Mouse (Mus musculus): ENCODE measurements around the gene Kif6. TPM values are rescaled to one million over a fixed set of nuclear protein-coding genes. Genes with fewer than 3 reads are reported as not detected.

The Kif6 gene
- total RNA-seq, 2 experiments from 2014 or later: 1.4 to 2.2 TPM

DNA sequence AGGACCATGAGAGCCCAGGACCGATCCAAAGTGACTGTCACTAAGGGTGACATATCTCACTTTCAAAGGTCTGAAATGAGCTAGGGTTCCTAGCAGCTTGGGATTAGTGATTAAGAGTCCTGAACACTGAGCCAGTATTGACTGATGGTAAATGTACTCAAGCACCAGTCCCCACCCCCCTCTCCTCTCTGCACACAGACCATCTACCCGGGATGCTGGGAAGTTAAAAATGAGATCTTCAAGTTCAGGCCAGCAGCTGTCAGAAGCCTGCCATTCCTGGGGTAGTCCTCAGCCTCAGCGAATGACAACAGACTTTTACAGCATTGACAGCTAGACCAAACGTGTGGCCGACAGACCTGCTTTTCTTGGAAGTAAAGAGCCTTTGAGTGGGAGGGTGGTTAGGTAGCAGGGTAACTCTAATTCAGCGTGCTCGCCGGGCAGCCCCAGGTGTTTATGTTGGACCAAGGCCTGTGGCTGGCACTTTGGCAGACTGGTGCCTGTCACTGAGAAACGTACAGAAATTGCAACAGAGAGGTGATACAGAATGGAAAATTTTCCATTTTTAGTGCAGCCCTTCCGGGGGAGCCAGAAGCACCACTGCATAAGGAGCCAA, 156.9 kb downstream of the Kif6 start:
- no peak for DNase-seq (ENCODE audit: low spot score in 2 of 2)
- intact Hi-C loops (cut with DNase I): no loop called here

GRCm38 (mm10) chr17:49777115-49777839, 162.3 kb downstream of the Kif6 start:
- intact Hi-C loops (cut with DNase I): no loop called here

GRCm38 (mm10) chr17:49779066-49779465, 164.1 kb downstream of the Kif6 start:
- DNase-seq (ENCODE audit: low spot score in 2 of 2): no peak
- intact Hi-C loops (cut with DNase I): no loop called here

More at GRCm38 (mm10) chr17:49777115-49777839, 162.3 kb downstream of the Kif6 start:
- DNase-seq (ENCODE audit: low spot score in 2 of 2): no peak

DNA sequence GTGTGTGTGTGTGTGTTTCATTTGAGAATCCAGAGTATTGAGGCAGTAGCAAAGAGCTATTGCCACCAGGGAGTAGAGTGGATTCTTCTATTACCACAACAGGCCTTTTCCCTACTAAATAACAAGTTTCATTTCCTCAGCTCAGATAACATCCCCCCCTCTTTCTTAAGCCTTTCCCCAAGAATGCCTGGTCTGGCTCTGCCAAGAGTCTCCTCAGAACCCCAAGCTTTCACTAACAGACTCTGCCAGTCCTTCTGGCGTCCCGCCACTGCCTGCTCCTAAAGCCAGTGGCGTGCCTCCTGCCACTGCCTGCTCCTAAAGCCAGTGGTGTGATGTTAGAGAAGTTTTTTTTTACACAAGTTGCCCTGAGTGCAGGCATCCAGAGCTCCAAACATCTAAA, 164.6 kb downstream of the Kif6 start:
- peak in 1 of 2 experiments; percentile 20 for DNase-seq (ENCODE audit: low spot score in 2 of 2)
- intact Hi-C loops (cut with DNase I): no loop called here

- no peak for DNase-seq (ENCODE audit: low spot score in 2 of 2)
- intact Hi-C loops (cut with DNase I): no loop called here
Measured at GRCm38 (mm10) chr17:49785851-49786250, 170.9 kb downstream of the Kif6 start.

DNA sequence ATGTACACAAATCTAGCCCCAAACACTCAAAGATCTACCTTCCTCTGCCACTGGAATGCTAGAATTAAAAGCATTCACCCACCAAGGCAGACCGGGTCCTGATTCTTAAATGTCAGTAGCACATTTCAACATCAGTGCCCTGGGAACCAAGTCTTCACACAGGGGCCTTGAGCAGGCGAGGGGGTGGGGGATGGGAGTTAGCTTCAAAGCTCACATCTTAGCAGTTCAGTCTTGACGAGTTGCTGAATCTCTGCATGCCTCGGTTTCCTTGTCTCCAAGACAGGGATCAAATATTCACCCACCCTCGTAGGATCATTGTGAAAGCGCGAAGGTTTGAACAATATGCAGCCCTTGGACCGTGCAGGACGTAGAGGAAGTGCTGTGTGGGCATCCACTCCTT, 172.4 kb downstream of the Kif6 start:
- DNase-seq (ENCODE audit: low spot score in 2 of 2): no peak
- intact Hi-C loops (cut with DNase I): no loop called here

- intact Hi-C loops (cut with DNase I): no loop called here
Measured at GRCm38 (mm10) chr17:49788187-49788974, 173.4 kb downstream of the Kif6 start.

DNA sequence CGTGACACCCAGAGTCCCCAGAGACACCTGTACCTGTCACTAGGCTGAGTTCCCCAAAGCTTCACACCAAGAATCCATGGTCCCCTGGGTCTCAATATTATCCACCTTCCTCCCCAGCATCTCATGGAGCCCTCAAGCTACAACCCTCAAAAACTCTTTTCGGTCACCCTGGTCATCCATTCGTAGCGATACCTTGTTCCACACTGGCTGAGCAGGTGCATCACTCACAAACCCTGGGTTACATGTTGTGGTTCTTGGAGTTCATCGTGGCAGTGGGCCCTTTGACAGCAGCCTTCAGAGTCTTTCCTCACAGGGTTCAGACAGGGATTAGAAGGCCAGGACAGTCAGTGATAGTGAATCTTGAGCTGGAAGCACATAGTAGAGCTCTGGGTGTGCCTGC, 176.6 kb downstream of the Kif6 start:
- DNase-seq (ENCODE audit: low spot score in 2 of 2): no peak
- intact Hi-C loops (cut with DNase I): no loop called here

More at GRCm38 (mm10) chr17:49788187-49788974, 173.4 kb downstream of the Kif6 start:
- DNase-seq (ENCODE audit: low spot score in 2 of 2): no peak

DNA sequence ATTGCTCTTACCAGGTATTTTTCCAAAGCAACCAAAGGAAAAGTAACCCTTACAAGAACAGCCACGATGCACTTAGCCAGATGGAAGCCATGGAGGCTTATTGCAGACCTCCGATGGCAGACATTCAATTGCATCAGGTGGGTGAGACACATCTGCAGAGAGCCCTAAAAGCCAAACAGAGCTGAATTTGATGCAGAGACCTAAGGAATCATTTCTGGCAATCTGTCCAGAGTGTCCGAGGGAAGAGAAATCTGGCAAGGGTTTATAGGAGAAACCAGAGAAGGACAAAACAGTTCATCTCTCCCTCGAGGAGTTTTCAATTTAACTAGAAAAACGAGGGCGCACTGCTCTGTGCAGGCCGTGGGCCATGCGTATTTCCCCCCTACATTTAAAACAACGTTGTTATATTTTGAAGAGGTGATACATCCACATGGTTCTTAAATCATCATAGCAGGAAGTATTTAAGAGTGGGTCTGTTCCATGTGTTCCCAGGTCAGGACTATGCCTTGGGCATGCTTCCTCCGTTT, 177.3 kb downstream of the Kif6 start:
- intact Hi-C loops (cut with DNase I): no loop called here
- no peak for DNase-seq (ENCODE audit: low spot score in 2 of 2)

DNA sequence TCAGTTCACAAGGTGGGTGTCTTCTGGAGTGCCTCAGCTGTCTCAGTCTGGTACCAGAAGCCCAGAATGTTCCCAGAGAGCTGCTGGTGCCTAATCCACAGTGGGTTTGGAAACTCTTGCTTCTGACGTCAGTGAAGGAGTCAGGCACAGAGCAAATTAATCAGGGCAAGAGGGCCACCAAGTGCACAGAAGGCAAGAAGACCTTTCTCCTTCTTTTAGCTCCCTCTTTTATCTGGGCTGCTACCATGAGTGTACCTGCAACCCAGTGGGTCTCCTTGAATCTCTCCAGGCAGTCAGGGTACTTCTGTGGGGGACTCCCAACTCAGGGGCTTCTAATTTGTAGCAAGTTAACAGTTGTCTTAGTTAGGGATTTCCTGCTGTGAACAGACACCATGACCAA, 178.0 kb downstream of the Kif6 start:
- DNase-seq (ENCODE audit: low spot score in 2 of 2): no peak
- intact Hi-C loops (cut with DNase I): no loop called here

- DNase-seq (ENCODE audit: low spot score in 2 of 2): no peak
- intact Hi-C loops (cut with DNase I): no loop called here
Measured at GRCm38 (mm10) chr17:49793965-49794364, 179.0 kb downstream of the Kif6 start.

- DNase-seq (ENCODE audit: low spot score in 2 of 2): no peak
- intact Hi-C loops (cut with DNase I): no loop called here
Measured at GRCm38 (mm10) chr17:49795241-49795640, 180.3 kb downstream of the Kif6 start.

DNA sequence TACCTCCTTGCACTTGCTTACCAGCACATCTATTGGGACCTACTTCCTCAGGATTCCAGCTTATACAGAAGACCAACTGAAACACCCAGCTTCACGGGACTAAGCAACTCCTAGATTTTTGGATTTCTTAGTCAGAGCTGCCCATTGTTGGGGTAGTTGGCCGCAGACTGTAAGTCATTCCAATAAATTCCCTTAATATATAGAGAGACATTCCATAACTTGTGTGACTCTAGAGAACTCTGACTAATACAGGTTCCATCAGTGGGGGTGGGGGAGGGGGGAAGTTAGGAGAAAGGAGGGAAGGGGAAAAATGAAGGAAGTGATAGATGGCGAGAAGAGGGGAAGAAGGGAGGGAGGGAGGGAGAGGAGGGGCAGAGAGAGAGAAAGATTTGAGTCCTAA, 181.2 kb downstream of the Kif6 start:
- intact Hi-C loops (cut with DNase I): no loop called here
- no peak for DNase-seq (ENCODE audit: low spot score in 2 of 2)

- intact Hi-C loops (cut with DNase I): no loop called here
- DNase-seq (ENCODE audit: low spot score in 2 of 2): no peak
Measured at GRCm38 (mm10) chr17:49799168-49799567, 184.2 kb downstream of the Kif6 start.

- DNase-seq (ENCODE audit: low spot score in 2 of 2): no peak
Measured at GRCm38 (mm10) chr17:49800157-49800556, 185.2 kb downstream of the Kif6 start.

DNA sequence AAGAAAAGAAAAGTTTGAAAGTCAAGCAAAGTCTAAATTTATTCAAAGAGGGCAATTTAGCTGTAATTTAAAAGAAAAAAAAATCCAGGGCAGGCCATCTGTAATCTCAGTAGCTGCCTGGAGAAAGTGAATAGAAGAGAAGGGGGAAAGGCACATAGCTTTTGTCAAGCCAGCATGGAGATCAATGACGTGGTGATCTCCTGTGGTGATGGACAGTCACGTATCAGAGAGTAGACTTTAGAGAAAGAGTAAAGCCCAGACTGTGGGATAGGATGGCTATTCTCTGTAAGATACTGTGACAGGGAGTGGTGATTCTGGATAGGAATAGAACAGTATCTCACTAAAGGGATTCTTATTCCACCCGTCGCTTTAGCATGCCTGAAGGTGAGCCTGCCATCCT, 192.5 kb downstream of the Kif6 start:
- intact Hi-C loops (cut with DNase I): no loop called here
- DNase-seq (ENCODE audit: low spot score in 2 of 2): no peak

More at GRCm38 (mm10) chr17:49800157-49800556, 185.2 kb downstream of the Kif6 start:
- intact Hi-C loops (cut with DNase I): no loop called here

GRCm38 (mm10) chr17:49808712-49809343, 193.9 kb downstream of the Kif6 start:
- intact Hi-C loops (cut with DNase I): no loop called here
- DNase-seq (ENCODE audit: low spot score in 2 of 2): no peak

DNA sequence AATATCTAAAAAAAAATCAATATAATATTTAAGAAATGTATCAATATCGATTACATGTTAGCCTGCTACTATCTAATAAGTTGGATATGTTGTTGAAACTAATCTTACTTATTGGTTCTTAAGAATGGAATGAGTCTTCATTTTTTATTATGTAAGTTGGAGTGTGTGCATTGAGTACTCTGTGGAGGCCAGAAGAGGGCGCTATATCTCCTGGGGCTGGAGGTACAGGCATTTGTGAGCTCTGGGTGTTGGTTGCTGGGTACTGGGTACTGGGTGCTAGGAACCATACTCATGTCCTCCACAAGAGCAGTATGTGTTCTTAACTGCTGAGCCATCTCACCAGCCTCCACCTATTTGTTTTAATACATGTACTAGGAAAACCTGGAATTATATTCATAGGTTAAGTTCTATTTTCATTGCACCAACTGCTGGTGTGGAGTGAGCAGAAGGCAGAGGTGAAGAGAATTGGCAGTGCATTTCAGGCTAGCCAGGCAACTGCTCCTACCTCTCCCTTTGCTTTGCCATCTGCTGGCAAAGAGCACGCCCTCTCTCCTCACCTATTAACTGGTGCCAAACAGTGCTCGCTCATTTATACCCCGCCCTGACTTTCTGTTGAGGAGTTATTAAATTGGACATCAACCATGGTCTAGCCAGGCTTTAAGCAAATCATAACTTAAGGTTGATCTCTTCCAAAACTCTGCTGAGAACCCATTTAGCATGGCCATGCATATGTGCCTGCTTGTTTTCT, 199.1 kb downstream of the Kif6 start:
- intact Hi-C loops (cut with DNase I): no loop called here
- DNase-seq (ENCODE audit: low spot score in 2 of 2): no peak

GRCm38 (mm10) chr17:49816067-49816565, 201.2 kb downstream of the Kif6 start:
- intact Hi-C loops (cut with DNase I): no loop called here

More at GRCm38 (mm10) chr17:49816067-49816565, 201.2 kb downstream of the Kif6 start:
- DNase-seq (ENCODE audit: low spot score in 2 of 2): peak in 1 of 2 experiments; percentile 9

Measured in left cerebral cortex, postnatal 25 days (tissue).